Mouse (Mus musculus) spleen, postnatal 14 days (tissue): ENCODE results near the gene Cd38.

Experiments used
- DNase-seq, 2 experiments: peaks; one replicate each; pipeline ENCODE4 v3.0.0; 2021 to 2022; ENCODE audit warnings: low spot score in 2 of 2

Gene Cd38

DNA sequence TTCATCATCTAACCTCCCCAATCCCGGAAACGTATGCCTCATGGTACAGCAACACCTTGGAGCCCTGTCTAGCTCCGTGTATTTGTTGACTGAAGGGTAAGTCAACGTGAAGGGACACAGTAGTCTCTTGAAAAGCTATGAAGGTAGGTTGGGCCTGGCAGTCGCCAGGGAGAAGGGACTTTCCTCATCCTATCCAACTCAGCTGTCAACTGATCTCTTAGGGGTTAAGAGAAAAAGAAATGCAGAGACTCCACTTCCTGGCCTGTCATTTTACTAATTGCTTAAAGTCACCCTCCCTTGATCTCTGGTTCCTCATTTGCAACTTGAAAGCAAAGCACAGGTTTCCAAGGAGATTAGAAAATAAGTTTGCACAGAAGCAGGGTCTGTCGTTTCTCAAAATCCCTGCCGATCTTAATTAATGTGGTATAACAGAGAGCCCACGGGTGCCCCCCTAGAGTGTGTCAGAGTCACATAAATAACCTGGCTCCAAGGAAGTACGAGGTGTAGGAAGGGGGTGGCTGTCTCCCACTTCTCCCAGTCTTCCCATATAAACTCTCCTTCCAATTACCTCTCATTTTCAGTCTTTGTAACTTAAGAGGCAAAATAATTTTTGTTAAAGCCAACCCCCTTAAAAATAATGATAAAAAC lies 79.1 kb downstream of the Cd38 start:
- no peak for DNase-seq

DNA sequence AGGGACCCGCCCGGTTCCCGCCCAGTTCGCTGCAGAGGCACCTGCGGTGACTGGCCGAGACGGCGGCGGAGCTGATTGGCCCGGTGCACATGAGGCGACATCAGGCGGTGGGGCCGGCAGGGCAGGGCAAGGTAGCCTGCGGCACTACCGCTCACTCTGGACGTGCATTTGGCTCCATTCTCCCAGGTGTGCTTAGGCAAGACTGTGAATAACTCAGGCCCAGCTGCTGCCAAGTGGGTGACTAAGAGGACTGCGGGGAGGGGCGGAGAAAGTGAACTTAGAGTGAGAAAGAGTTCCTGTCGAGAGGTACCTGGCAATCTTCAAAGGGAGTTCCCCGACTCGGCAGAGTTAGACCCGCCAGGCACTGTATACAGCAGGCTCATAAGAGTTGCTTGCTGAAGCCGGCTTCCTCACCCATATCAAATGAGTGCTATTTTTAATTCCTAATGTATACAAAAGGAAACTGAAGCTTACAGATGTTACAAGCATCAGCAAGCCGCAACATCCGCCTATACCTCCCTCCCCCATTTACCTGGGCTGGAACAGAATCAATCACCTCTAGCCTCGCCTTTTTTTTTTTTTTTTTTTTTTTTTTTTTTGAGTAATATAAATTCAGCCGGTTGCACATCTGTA lies 79.9 kb downstream of the Cd38 start:
- DNase-seq = peak; percentile 49 to 64

DNA sequence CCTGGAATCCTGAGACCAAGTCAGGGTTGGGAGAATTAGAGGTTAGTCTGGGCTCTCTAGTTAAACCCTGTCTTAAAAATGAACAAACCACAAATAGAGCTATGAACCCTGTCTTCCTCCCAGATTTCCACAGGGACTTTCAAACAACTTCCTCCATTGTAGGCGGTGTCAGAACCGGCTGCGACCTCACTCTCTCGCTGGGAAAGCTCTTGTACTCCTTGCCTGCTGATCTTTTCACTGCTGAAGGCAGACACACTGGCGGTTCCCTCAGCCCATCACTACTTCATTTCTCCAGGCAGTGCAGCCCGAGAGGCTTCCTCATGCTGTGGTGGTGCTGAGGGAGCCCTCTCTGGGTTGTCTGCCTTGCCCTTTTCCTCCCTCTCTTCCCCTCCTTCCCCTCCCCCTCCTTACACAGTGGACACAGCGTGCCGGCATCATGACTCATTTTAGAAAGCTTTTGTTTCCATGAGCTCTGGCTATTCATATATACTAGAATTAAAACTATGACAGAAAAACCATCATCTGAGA lies 80.5 kb downstream of the Cd38 start:
- no peak for DNase-seq

DNA sequence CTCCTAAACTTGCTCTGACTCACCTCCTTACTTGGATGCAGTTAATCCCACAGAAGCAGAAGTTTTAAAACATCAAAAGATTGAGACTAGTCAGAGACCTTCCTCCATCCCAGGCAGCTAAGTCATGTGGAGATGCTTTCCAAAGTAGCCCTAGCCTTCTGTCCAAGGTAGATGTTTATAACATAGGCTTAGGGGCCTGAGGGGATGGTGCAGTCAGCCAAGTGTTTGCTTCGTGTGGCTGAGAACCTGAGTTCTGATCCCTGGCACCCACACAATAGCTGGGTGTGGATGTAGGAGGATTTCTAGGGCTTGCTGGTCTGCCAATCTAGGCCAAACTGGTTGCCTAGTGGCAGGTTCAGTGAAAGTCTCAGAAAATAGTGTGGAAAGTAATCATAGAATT lies 84.9 kb downstream of the Cd38 start:
- DNase-seq = no peak

DNA sequence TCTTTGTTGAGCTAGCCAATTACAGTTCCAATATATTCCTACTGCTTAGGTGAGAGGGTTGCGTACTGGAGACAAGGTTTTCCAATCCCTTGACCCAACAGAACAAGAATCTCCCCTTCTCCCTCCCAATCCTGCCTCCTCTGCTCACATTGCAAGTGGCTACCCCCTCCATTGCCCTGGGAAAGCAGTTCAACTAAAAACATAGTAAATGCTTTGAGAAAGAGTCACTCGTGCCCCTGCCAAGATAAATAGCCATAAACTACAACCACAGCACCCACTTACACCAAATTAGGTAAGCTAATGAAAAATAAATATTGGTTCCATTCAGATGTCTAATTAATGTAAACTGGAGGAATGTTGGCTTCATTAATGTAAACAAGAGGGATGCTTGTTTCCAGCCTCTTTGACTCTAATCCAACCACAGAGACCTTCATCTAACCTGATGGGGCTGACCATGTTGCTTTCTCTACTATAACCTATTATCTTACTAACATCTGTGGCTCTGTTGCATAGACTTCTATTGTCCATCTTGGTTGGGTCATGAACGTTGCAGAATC lies 91.6 kb downstream of the Cd38 start:
- DNase-seq = no peak

DNA sequence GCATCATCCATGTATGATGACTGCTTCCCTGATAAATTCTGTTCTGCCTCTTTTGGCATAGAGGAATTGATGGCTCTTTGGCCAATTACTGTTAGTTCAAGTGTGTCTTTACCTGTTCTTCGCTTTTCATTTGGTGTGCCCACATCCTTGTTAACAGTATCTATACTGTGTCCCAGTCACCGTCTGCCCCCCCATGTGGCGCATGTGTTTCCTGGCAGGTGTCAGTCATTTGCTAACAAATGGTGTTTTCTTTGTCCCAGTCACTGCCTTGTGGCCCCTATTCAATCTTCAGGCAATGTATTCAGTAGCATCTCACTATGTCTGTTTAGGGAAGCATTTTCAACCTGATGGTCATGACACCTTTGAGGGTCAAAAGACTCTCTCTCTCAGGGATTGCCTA lies 92.7 kb downstream of the Cd38 start:
- DNase-seq = no peak
